Mouse (Mus musculus) forebrain, embryonic 15.5 days (tissue): ENCODE measurements at regions not wholly inside any gene's neighbourhood (a gene's known extent, or its start where the extent isn't known, plus 50 kb on each side); places are given as distances from the start of the nearest gene placed in this dataset.

Source experiments
- ATAC-seq: fragments of 200-750 bp; cut with Nextera tagmentation; replicated peaks from 2 replicates; pipeline ENCODE4 v1.8.0; 2017; ENCODE audit warnings: mild to moderate bottlenecking, moderate TSS enrichment, moderate library complexity
- H3K27ac ChIP-seq: fragments of 300-500 bp; sonication (generic); replicated peaks from 2 replicates; pipeline ENCODE4 v1.5.1; 2015; ENCODE audit warnings: mild to moderate bottlenecking, inconsistent platforms
- H3K27me3 ChIP-seq: fragments of 300-500 bp; sonication (generic); 2 replicates; pipeline ENCODE4 v1.6.1; 2015; ENCODE audit warnings: inconsistent platforms
- H3K36me3 ChIP-seq: fragments of 300-500 bp; sonication (generic); 2 replicates; pipeline ENCODE4 v1.6.1; 2015; ENCODE audit warnings: mild to moderate bottlenecking, inconsistent platforms
- H3K4me1 ChIP-seq: fragments of 300-500 bp; sonication (generic); 2 replicates; pipeline ENCODE4 v1.6.1; 2015; ENCODE audit warnings: inconsistent platforms
- H3K4me2 ChIP-seq: fragments of 300-500 bp; sonication (generic); replicated peaks from 2 replicates; pipeline ENCODE4 v1.6.1; 2015; ENCODE audit warnings: mild to moderate bottlenecking, inconsistent platforms
- H3K4me3 ChIP-seq: fragments of 300-500 bp; sonication (generic); 2 replicates; pipeline ENCODE4 v1.5.1; 2015; ENCODE audit warnings: mild to moderate bottlenecking, inconsistent platforms
- H3K9ac ChIP-seq: fragments of 300-500 bp; sonication (generic); replicated peaks from 2 replicates; pipeline ENCODE4 v1.6.1; 2015; ENCODE audit warnings: mild to moderate bottlenecking, inconsistent platforms
- H3K9me3 ChIP-seq: fragments of 300-500 bp; sonication (generic); 2 replicates; pipeline ENCODE4 v1.6.1; 2016; ENCODE audit warnings: inconsistent platforms
- WGBS: fragments of 180-500 bp; shearing (Covaris S2); methylation state at CpG from one replicate; pipeline ENCODE4 v1.1.7; 2015; ENCODE audit warnings: mixed read lengths; 5-methylcytosine and 5-hydroxymethylcytosine counted together

DNA sequence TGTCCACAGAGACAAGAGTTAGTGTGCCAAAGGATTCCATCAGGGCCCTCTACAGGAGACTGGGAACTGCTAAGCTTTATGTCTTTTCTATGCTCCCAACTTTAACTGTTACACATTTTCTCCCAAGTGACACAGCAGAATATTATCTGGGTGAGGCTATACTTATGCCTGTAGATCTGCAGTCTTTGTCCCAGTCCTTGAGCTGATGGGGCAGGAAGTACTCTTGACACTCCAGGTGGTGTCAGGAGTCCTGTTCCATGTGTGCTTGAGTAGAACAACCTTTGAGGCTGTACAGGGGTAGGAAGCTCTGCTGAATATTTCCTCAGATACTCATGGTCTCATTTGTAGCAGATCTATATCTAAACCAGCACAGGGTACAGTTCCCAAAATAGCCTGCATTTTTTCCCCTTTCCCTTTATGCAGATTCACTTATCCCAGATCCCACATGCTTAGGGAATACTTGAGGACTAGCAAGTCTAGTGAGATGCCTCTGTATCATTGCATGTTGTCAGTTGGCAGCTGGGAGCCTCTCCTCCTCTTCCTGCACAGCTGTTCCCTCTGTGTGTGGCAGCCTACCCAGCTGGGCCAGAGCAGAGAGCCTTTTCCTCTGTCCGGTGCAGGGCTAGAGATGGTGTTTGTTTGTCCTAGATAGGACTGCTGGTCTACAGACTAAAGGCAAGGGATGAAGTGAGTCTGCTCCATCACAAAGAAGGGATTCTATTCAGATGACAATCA, 85.2 kb upstream of the Rgs17 start:
- Histone ChIP-seq H3K27ac (no peak overlapping the region), H3K4me2 (no peak overlapping the region), H3K9me3 (no peaks in the 10 kb centered on the region), H3K4me1 (no peaks in the 10 kb centered on the region), H3K36me3 (no peaks in the 10 kb centered on the region), H3K4me3 (no peak overlapping the region), H3K27me3 (no peaks in the 10 kb centered on the region), H3K9ac (no peak overlapping the region)
- ATAC-seq = no peak
- 85% methylated on average over 1 of the region's 1 CpGs for WGBS

DNA sequence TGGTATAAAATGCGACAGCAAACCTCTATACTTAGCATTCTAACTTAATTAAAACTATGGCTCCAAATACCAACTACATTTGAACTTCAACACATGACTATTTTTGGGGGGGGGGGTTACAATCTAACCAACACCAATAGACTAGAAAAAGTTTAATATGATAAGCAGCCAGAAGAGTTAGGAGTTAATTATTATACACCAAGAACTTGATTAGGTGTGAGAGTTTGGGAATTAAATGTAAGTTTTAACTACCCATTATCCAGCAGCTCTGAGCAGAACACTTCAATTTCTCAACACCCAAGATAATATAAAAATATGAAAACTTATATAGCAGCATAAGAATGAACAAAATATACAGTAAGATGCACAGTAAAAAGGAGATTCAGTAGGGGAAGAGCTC, 59.2 kb upstream of the Rgs17 start:
- WGBS = 94% methylated on average over 1 of the region's 1 CpGs

DNA sequence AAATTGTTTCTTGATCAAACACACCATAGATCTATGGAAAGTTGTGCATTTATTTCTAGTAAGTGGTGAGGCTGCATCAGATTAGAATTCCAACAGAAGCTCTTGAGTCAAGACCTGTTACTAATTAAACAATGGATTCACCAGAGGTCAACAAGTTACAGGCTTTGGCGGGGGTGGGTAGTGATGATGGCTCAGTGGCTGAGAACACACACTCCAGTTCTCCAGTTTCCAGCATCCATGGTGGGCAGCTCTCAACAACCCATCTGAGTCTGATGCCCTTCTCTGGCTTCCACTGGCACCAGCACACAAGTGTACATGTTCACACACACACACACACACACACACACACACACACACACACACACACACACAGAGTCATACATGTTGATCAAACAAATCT, 56.3 kb upstream of the Rgs17 start:
- H3K4me3 ChIP-seq = no peak overlapping the region
- H3K27me3 ChIP-seq = no peaks in the 10 kb centered on the region
- H3K9me3 ChIP-seq = no peaks in the 10 kb centered on the region
- no peak for ATAC-seq
- WGBS = 72% methylated on average over 1 of the region's 1 CpGs
- H3K4me1 ChIP-seq = no peaks in the 10 kb centered on the region
- H3K4me2 ChIP-seq = no peak overlapping the region
- H3K9ac ChIP-seq = no peak overlapping the region
- H3K27ac ChIP-seq = no peak overlapping the region
- H3K36me3 ChIP-seq = no peaks in the 10 kb centered on the region

More for the DNA sequence above, 59.2 kb upstream of the Rgs17 start:
- Histone ChIP-seq H3K36me3 (no peaks in the 10 kb centered on the region), H3K4me2 (no peak overlapping the region), H3K9me3 (no peaks in the 10 kb centered on the region), H3K27ac (no peak overlapping the region), H3K27me3 (no peaks in the 10 kb centered on the region), H3K4me3 (no peak overlapping the region), H3K4me1 (no peaks in the 10 kb centered on the region), H3K9ac (no peak overlapping the region)
- ATAC-seq = no peak
